Mouse (Mus musculus) left cerebral cortex, adult 9 months (tissue): ENCODE measurements around the gene Plb1.

ENCODE experiments used
- DNase-seq, 2 experiments: peaks; one replicate each; pipeline ENCODE4 v3.0.0; 2022; ENCODE audit warnings: low spot score in 2 of 2

Plb1 gene

GRCm38 (mm10) chr5:32245385-32245784 is 12.9 kb downstream of the Plb1 start:
- DNase-seq: peak; percentile 14 to 60

- no peak for DNase-seq
These were observed 28.2 kb downstream of the Plb1 start for GRCm38 (mm10) chr5:32260751-32261150.

GRCm38 (mm10) chr5:32261251-32261650 is 28.7 kb downstream of the Plb1 start:
- no peak for DNase-seq

DNA sequence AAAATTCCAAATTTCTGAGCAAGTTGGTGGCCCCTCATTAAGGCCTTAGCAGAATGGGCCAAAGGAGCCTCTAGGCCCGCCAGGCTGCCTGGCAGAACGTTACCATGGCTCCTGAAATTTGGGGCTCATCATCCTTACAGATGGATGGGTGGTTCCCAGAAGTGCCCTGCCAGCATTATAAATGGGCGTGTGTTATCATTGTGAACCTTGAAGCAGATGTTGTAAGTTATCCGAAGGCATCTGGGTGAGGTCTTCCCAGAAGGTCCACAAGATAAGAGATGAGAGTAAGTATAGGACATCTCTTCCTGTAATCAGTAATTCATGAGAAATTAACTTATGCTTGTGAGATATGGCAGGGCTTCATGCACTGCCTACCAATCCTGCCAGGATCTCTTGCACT is 30.0 kb downstream of the Plb1 start:
- no peak for DNase-seq

DNA sequence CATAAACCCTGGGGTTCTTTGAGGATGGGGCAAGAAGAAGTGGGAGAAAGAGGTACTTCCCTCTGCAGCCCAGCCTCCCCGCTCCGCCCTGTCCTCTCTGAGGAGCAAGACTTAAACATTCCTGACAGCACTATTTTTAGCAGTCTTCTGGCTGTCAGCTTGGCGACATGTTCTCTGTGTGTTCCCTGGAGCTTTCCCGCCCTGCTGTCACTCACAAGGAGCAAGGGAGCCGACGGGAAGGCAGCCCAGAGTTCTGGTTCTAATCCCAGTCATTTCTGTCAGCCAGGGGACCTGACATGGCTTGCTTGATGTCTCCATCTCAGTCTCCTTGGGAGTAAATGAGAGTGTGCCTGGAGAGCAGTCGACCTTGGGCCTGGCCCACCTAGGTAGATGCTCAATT is 40.0 kb downstream of the Plb1 start:
- DNase-seq: peak; percentile 4 to 7

GRCm38 (mm10) chr5:32278000-32278694 is 45.6 kb downstream of the Plb1 start:
- no peak for DNase-seq

DNA sequence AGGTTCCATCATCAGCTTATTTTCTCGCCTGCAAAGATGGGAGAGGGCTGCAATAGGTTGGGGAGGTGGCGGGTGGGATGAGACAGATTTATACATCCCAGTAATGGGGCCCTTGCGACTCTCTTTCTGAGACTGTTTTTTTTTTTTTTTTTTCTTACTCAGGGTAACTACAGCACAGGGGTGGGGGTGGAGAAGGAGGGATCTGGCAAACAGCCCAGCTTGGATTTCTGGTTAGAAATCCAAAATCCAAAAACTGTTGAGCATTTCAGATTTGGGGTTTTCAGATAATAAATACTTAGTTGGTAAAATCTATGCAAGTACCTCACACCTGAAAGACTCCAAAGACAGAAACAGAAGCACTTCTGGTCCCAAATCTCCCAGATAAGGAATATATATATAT is 47.6 kb downstream of the Plb1 start:
- DNase-seq: no peak

- no peak for DNase-seq
These were observed 49.8 kb downstream of the Plb1 start for GRCm38 (mm10) chr5:32282345-32282744.

DNA sequence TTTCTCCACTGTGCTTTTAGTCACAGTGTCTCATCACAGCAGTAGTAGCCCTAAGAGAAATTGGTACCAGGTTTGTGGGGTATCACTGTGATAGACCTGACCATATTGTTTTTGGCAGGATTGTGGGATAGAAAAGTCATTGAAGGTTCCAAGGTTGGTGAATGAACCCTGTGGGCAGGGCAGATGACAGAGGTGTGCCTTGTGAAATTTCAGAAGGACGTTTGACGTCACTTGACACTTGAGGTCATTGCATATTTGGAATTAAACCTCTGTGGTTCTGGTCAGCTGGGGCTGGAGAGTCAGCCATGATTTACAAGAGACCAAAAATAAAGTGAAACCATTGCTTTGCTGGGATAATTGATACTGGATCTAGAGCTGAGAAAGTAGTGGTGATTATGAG is 50.9 kb downstream of the Plb1 start:
- DNase-seq: no peak

GRCm38 (mm10) chr5:32286315-32286714 is 53.8 kb downstream of the Plb1 start:
- no peak for DNase-seq

- no peak for DNase-seq
These were observed 55.5 kb downstream of the Plb1 start for GRCm38 (mm10) chr5:32288021-32288420.

GRCm38 (mm10) chr5:32291316-32291715 is 58.8 kb downstream of the Plb1 start:
- no peak for DNase-seq

DNA sequence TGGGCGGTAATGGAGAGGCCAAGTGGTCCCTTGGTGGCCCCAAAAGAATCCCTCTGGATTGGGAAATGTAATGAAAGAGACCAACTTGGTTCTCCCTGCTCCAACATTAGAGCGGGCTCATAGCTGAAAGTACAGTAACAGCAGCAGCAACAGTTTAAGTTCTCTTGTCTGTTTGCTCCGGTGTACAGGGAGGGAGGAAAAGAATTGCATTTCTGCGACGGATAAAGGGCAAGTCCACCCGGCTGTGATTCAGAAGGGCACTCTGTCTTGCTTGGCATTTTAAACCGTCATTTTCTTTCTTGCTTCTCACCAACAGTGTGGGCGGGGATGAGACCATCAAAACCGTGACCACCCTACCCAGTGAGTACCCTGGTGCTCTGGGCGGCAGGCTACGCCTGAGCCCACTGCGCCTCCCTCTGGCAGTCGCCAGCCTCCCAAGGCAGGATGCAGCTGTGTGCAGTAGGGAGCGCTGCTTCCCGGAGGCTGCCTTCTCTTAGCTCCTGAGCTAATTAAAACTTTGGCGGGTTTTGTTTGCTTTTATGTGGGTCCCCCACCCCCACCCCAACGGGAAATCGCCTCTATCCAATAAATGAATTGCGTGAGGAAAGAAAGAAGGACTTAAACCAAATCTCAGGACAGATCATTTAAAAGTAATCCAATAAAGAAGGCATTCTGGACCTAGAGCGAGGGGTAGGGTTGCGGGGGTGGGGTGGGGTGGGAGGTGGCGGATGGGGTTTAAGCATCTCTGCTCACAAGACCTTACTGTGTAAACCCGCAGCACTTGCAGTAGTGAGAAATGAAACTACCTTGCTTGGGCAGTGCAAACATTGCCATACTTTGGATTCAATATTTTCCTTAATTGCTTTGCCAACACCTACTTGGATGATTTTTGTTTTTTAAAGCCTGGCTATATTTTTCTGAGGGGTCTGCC is 70.7 kb downstream of the Plb1 start:
- DNase-seq: peak in 1 of 2 experiments; percentile 34

DNA sequence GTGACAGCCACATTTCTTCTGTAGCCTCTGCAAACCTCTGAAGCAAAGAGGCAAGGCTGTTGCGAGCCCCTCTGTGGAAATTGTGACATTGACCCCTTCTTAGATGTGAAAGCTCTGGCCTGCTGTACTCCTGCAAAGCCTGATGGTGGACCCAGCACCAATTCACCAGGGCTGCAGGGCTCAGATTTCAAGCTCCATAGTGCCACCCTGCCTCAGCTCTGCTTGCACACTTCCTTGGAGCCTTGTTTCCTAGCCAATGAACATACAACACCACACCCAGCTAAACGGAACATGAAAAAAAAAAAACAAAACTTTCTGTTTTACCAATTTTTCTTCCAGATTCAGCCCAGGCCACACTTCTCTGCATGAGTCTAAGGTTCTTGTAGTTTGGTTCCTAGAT is 74.6 kb downstream of the Plb1 start:
- no peak for DNase-seq

- no peak for DNase-seq
These were observed 76.1 kb downstream of the Plb1 start for GRCm38 (mm10) chr5:32308647-32309046.

- DNase-seq: peak in 1 of 2 experiments; percentile 29
These were observed 77.2 kb downstream of the Plb1 start for GRCm38 (mm10) chr5:32309714-32310113.

DNA sequence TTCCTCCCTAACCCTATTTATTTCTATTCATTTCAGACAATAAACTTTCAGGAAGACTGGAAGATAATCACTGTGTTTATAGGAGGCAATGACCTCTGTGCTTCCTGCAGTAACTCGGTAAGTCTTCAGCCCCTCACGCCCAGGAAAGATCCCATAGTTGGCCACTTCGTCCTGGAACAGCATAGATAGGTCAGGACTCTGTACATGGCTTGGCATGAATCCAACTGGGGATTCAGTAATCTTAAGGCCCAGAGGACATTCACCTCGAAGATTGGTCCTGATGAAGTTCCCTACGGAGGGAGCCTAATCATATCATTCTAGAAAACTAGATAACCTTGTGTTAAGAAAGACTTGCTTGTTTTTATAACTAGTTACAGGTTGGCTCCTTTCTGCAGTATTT is 78.3 kb downstream of the Plb1 start:
- no peak for DNase-seq

GRCm38 (mm10) chr5:32311589-32312166 is 79.2 kb downstream of the Plb1 start:
- DNase-seq: no peak

- no peak for DNase-seq
These were observed 81.2 kb downstream of the Plb1 start for GRCm38 (mm10) chr5:32313671-32314070.

DNA sequence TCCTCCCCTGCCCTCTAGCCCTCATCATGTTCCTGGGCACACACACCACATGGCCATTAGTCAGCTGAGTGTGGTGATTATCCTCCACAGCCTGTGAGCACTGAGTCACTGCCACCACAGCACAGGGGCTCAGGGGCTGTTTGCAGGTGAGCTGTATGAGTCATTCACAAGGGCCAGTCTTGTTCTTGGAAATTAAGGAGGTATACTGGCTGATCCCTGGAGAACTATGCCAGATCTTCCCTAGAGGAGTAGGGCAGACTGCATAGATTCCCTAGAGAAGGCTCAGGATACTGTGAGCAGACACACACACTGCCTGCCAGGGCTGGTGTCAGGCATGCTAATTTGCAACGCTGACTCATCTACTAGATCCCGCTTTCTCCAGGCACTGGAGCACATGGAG is 82.2 kb downstream of the Plb1 start:
- peak; percentile 43 to 61 for DNase-seq

DNA sequence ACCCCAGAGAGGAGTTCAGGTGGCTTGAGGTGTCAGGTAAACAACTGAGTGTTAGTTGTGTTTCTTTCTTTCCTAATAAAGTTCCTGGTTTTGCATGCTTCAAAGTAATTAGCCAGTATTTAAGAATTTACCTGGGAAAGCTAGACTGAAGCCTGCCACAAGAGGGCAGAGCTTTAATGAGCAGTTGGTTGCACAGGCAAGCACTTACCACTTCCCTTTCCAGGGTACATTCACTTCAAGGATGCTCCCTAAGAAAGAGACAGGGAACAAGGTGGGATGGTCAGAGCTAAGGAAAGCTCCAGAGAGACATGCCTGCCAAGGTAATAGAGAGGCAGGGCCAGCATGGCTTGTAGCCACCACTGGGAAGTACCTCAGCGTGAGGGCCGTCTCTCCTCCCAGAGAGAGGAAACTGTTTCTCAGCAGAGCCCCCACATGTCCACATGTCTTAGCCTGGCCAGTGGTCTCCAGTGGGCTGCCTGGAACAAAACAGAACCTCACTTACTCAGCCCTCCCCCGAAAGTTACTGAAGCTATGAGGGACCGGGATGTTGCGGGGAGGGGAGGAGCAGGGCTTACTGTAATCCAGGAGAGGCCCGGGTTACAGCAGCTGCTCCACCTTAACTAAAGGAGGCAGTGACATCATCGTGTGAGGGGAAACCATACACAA is 89.8 kb downstream of the Plb1 start:
- DNase-seq: peak in 1 of 2 experiments; percentile 72

- no peak for DNase-seq
These were observed 95.6 kb downstream of the Plb1 start for GRCm38 (mm10) chr5:32328139-32328538.
